Mouse (Mus musculus): ENCODE measurements around the gene Camkmt.

Camkmt gene

GRCm38 (mm10) chr17:85091762-85092161 lies 1.4 kb downstream of the Camkmt start:
- DNase-seq: no peak

GRCm38 (mm10) chr17:85096396-85096795 lies 6.0 kb downstream of the Camkmt start:
- no peak for DNase-seq

GRCm38 (mm10) chr17:85098677-85099323 lies 8.4 kb downstream of the Camkmt start:
- no peak for DNase-seq

- DNase-seq: no peak
Measured at GRCm38 (mm10) chr17:85100232-85100631, 9.9 kb downstream of the Camkmt start.

GRCm38 (mm10) chr17:85101751-85102150 lies 11.4 kb downstream of the Camkmt start:
- DNase-seq: no peak

GRCm38 (mm10) chr17:85103310-85103709 lies 13.0 kb downstream of the Camkmt start:
- DNase-seq: no peak

- no peak for DNase-seq
Measured at GRCm38 (mm10) chr17:85110640-85111039, 20.3 kb downstream of the Camkmt start.

- no peak for DNase-seq
Measured at GRCm38 (mm10) chr17:85113441-85113840, 23.1 kb downstream of the Camkmt start.

- DNase-seq: peak; percentile 52
Measured at GRCm38 (mm10) chr17:85116643-85117042, 26.3 kb downstream of the Camkmt start.

- no peak for DNase-seq
Measured at GRCm38 (mm10) chr17:85138393-85138792, 48.0 kb downstream of the Camkmt start.

GRCm38 (mm10) chr17:85141621-85142020 lies 51.3 kb downstream of the Camkmt start:
- DNase-seq: no peak

- no peak for DNase-seq
Measured at GRCm38 (mm10) chr17:85142495-85143111, 52.3 kb downstream of the Camkmt start.

GRCm38 (mm10) chr17:85144141-85144540 lies 53.8 kb downstream of the Camkmt start:
- no peak for DNase-seq

GRCm38 (mm10) chr17:85148348-85148747 lies 58.0 kb downstream of the Camkmt start:
- DNase-seq: no peak

GRCm38 (mm10) chr17:85149211-85149738 lies 58.9 kb downstream of the Camkmt start:
- DNase-seq: no peak

GRCm38 (mm10) chr17:85151264-85151663 lies 60.9 kb downstream of the Camkmt start:
- no peak for DNase-seq

- DNase-seq: no peak
Measured at GRCm38 (mm10) chr17:85158202-85158601, 67.8 kb downstream of the Camkmt start.

- no peak for DNase-seq
Measured at GRCm38 (mm10) chr17:85159526-85159925, 69.2 kb downstream of the Camkmt start.

GRCm38 (mm10) chr17:85160786-85161185 lies 70.4 kb downstream of the Camkmt start:
- DNase-seq: no peak

- no peak for DNase-seq
Measured at GRCm38 (mm10) chr17:85162569-85163271, 72.4 kb downstream of the Camkmt start.

GRCm38 (mm10) chr17:85163272-85163610 lies 72.9 kb downstream of the Camkmt start:
- DNase-seq: no peak

- DNase-seq: no peak
Measured at GRCm38 (mm10) chr17:85168761-85169160, 78.4 kb downstream of the Camkmt start.

- DNase-seq: peak; percentile 22
Measured at GRCm38 (mm10) chr17:85170541-85171255, 80.3 kb downstream of the Camkmt start.
